Mouse (Mus musculus): Measurements from ENCODE around the gene Mrpl12.

DNA sequence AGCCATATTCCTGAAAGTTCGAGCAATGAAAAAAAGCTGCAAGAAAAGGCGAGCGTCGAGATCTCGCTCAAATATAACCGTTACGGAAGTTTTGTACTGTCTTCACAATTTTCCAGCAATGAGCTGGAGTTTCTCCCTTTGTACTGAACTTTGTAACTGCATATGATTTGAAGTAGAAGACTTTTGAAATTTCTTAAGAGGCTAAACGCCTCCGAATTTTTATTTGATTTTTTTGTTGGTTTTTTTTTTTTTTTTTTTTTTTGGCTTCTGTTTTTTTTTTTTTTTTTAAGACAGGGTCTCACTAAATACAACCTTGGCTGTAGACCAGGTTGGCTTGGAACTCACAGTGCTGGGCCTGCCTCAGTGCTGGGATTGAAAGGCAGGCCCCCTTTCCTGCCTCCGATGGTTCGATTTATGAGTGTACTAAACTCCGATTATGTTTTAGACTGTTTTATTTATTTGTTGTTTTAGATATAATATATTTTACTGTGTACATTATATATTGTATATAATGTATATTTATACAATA lies 46.5 kb upstream of the Mrpl12 start:
- TF ChIP-seq CTCF (conservative IDR thresholded peaks at IDR 0.05; ENCODE audit: insufficient read depth, insufficient read length, low read depth, low read length) (no peak), POLR2A (IDR thresholded peaks at IDR 0.05; ENCODE audit: low read depth, low read length) (no peak)

Measured in kidney, adult 2 months (tissue).